Comparison of ENCODE assay signal across 8 mouse cellular contexts in the genomic region with DNA sequence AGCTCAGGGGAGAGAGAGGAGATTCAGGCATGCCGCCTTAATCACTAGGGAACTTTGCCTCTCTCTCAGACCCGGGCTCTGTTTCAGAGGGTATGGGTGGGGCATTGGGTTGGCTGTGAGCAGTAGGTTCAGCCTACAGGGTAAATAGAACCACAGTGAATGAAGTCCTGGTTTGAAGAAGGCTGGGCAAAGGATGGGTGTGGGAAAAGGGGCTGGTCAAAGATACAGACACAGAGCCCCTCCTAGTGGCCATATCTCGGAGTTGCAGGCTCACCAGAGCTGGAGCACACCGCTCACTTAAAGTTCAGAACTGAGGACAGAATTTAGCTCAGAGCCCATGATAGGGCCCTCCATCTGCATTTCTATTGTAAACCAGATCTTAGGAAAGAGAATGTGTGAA. TPM values are rescaled to one million over a fixed set of nuclear protein-coding genes. Genes with fewer than 3 reads are reported as not detected.
A peak's percentile ranks its signal among the peaks of the same experiment; 100 is the strongest.
DNase-seq lines count a peak whose midpoint lies in the region; ATAC-seq and TF ChIP-seq lines count a peak whose summit lies in the region.

No protein-coding gene starts in this region.

- no peak overlapping the region for H3K9ac ChIP-seq in liver, embryonic 12.5 days
- no peak overlapping the region for H3K9ac ChIP-seq in neural tube, embryonic 12.5 days

- ATAC-seq in activated CD4-positive, CD25-positive, alpha-beta regulatory T cell, adult 4 months: peak; percentile 64
- ATAC-seq in liver, embryonic 12.5 days: peak; percentile 9; the same call in 1 of the 2 replicates
- ATAC-seq in neural tube, embryonic 12.5 days (ENCODE audit: low FRiP score, low read depth): peak; percentile 35; the same call in 1 of the 2 replicates

- H3K27ac ChIP-seq in kidney, adult 2 months (ENCODE audit: insufficient read depth, low read depth, low read length): no peak overlapping the region
- H3K27ac ChIP-seq in liver, embryonic 12.5 days: no peak overlapping the region
- no peak overlapping the region for H3K27ac ChIP-seq in neural tube, embryonic 12.5 days

- H3K4me2 ChIP-seq in liver, embryonic 12.5 days: no peak overlapping the region
- H3K4me2 ChIP-seq in neural tube, embryonic 12.5 days (replicated peaks): no peak overlapping the region

- H3K27me3 ChIP-seq in kidney, adult 2 months (replicated peaks; ENCODE audit: control insufficient read depth, insufficient read depth, low read length): no peaks in the 10 kb centered on the region
- H3K27me3 ChIP-seq in liver, embryonic 12.5 days (replicated peaks): peaks cover 26% of the 10 kb centered on the region
- 0 out of 2 replicates have a peak, but pooled peaks cover 3% of the 10 kb centered on the region for H3K27me3 ChIP-seq in neural tube, embryonic 12.5 days (replicated peaks)

- TF ChIP-seq CTCF in kidney, adult 2 months (conservative IDR thresholded peaks at IDR 0.05; ENCODE audit: insufficient read depth, insufficient read length, low read depth, low read length): peak; percentile 93

- DNase-seq in CD4-positive, CD25-positive, alpha-beta regulatory T cell, adult 2 months (ENCODE audit: low read depth, low spot score): peak; percentile 84
- peak; percentile 62 for DNase-seq in embryo, embryonic 11.5 days (ENCODE audit: low read depth, low spot score)
- DNase-seq in gastrocnemius, postnatal 36 days: peak; percentile 75 to 76
- DNase-seq in kidney, adult 2 months: peak; percentile 85
- DNase-seq in thymus, postnatal 25 days: peak; percentile 69

- H3K9me3 ChIP-seq in liver, embryonic 12.5 days (replicated peaks): no peaks in the 10 kb centered on the region
- no peaks in the 10 kb centered on the region for H3K9me3 ChIP-seq in neural tube, embryonic 12.5 days

- TF ChIP-seq POLR2A in kidney, adult 2 months (IDR thresholded peaks at IDR 0.05; ENCODE audit: low read depth, low read length): no peak

- 20% methylated on average over 4 of the region's 4 CpGs for WGBS in kidney, adult 2 months
- 29% methylated on average over 4 of the region's 4 CpGs for WGBS in liver, embryonic 12.5 days (ENCODE audit: insufficient replicate concordance)
- WGBS in neural tube, embryonic 12.5 days: 21% methylated on average over 4 of the region's 4 CpGs

- H3K4me3 ChIP-seq in kidney, adult 2 months (ENCODE audit: insufficient read depth, low read depth, low read length): no peak overlapping the region
- no peak overlapping the region for H3K4me3 ChIP-seq in liver, embryonic 12.5 days
- H3K4me3 ChIP-seq in neural tube, embryonic 12.5 days: no peak overlapping the region

- H3K4me1 ChIP-seq in kidney, adult 2 months (ENCODE audit: control insufficient read depth, insufficient read depth, low read length): peaks cover 7% of the 10 kb centered on the region; the same call in 1 of the 2 replicates
- peaks cover 19% of the 10 kb centered on the region for H3K4me1 ChIP-seq in liver, embryonic 12.5 days
- peaks cover 28% of the 10 kb centered on the region for H3K4me1 ChIP-seq in neural tube, embryonic 12.5 days

- no peaks in the 10 kb centered on the region for H3K36me3 ChIP-seq in kidney, adult 2 months (ENCODE audit: control insufficient read depth, insufficient read depth, low read length)
- peaks cover 11% of the 10 kb centered on the region for H3K36me3 ChIP-seq in liver, embryonic 12.5 days
- H3K36me3 ChIP-seq in neural tube, embryonic 12.5 days: peaks cover 15% of the 10 kb centered on the region

- intact Hi-C loops in gastrocnemius, postnatal 36 days (cut with DNase I): loop anchor here (2.0 kb wide), 1 partner anchor 19 kb away; no protein-coding TSS in a partner anchor

RNA-seq across cellular contexts. Expression of a gene that starts 13.7 kb away (rescaled TPM):
- under 1 TPM in 1 of 2 experiments, not detected in 1; 0.32 TPM for polyA plus RNA-seq in activated CD4-positive, CD25-positive, alpha-beta regulatory T cell, adult 4 months (2017; shearing (Covaris generic))
- 1 to 10 TPM; 5.1 to 5.7 TPM for total RNA-seq in gastrocnemius, postnatal 36 days (2021)
- polyA plus RNA-seq in kidney, adult 2 months (2012; rRNA removed): 0.74 and 0.99 TPM in 2 replicates
- polyA plus RNA-seq in liver, embryonic 12.5 days (2016; fragmentation: Nextera tagmentation; extraction: Ambion mirVana): not detected in 2 replicates
- 0.63 and 0.72 TPM in 2 replicates for polyA plus RNA-seq in neural tube, embryonic 12.5 days (2016; fragmentation: Nextera tagmentation; extraction: Ambion mirVana)

RNA-seq across cellular contexts. Expression of a gene that starts 15.5 kb away (rescaled TPM):
- polyA plus RNA-seq in activated CD4-positive, CD25-positive, alpha-beta regulatory T cell, adult 4 months (2017; shearing (Covaris generic)): 10 to 100 TPM; 84.1 to 92.7 TPM
- 10 to 100 TPM; 17.8 to 19.8 TPM for total RNA-seq in gastrocnemius, postnatal 36 days (2021)
- 20.8 and 23.5 TPM in 2 replicates for polyA plus RNA-seq in kidney, adult 2 months (2012; rRNA removed)
- polyA plus RNA-seq in liver, embryonic 12.5 days (2016; fragmentation: Nextera tagmentation; extraction: Ambion mirVana): 4.1 TPM in 2 replicates
- 38.3 and 41.2 TPM in 2 replicates for polyA plus RNA-seq in neural tube, embryonic 12.5 days (2016; fragmentation: Nextera tagmentation; extraction: Ambion mirVana)

RNA-seq across cellular contexts. Expression of a gene that starts 17.6 kb away (rescaled TPM):
- polyA plus RNA-seq in activated CD4-positive, CD25-positive, alpha-beta regulatory T cell, adult 4 months (2017; shearing (Covaris generic)): 1 to 10 TPM in 1 of 2 experiments, under 1 TPM in 1; 0.78 to 1.8 TPM
- 10 to 100 TPM; 19.3 to 20.1 TPM for total RNA-seq in gastrocnemius, postnatal 36 days (2021)
- 54.7 and 74.3 TPM in 2 replicates for polyA plus RNA-seq in kidney, adult 2 months (2012; rRNA removed)
- 18.3 and 19.6 TPM in 2 replicates for polyA plus RNA-seq in liver, embryonic 12.5 days (2016; fragmentation: Nextera tagmentation; extraction: Ambion mirVana)
- polyA plus RNA-seq in neural tube, embryonic 12.5 days (2016; fragmentation: Nextera tagmentation; extraction: Ambion mirVana): 68.5 and 70.0 TPM in 2 replicates

RNA-seq across cellular contexts. Expression of a gene that starts 25.5 kb away (rescaled TPM):
- polyA plus RNA-seq in activated CD4-positive, CD25-positive, alpha-beta regulatory T cell, adult 4 months (2017; shearing (Covaris generic)): 10 to 100 TPM; 67.8 to 71.3 TPM
- 10 to 100 TPM; 33.7 to 35.1 TPM for total RNA-seq in gastrocnemius, postnatal 36 days (2021)
- polyA plus RNA-seq in kidney, adult 2 months (2012; rRNA removed): 86.5 and 87.9 TPM in 2 replicates
- polyA plus RNA-seq in liver, embryonic 12.5 days (2016; fragmentation: Nextera tagmentation; extraction: Ambion mirVana): 45.8 and 47.6 TPM in 2 replicates
- polyA plus RNA-seq in neural tube, embryonic 12.5 days (2016; fragmentation: Nextera tagmentation; extraction: Ambion mirVana): 82.9 and 83.2 TPM in 2 replicates

RNA-seq across cellular contexts. Expression of a gene that starts 26.3 kb away (rescaled TPM):
- polyA plus RNA-seq in activated CD4-positive, CD25-positive, alpha-beta regulatory T cell, adult 4 months (2017; shearing (Covaris generic)): 1 to 10 TPM; 4.2 to 9.3 TPM
- 10 to 100 TPM; 14.6 to 20.2 TPM for total RNA-seq in gastrocnemius, postnatal 36 days (2021)
- polyA plus RNA-seq in kidney, adult 2 months (2012; rRNA removed): 14.8 and 15.0 TPM in 2 replicates
- 18.5 and 20.9 TPM in 2 replicates for polyA plus RNA-seq in liver, embryonic 12.5 days (2016; fragmentation: Nextera tagmentation; extraction: Ambion mirVana)
- 21.4 and 22.8 TPM in 2 replicates for polyA plus RNA-seq in neural tube, embryonic 12.5 days (2016; fragmentation: Nextera tagmentation; extraction: Ambion mirVana)

Comparison
In these comparisons a context has a peak if more than half of its experiments do, and no peak if none do; other contexts are left out.
1. ATAC-seq: peak in every context shown above with its lines; median percentile 64 in activated CD4-positive, CD25-positive, alpha-beta regulatory T cell, adult 4 months; 35 in neural tube, embryonic 12.5 days; 9 in liver, embryonic 12.5 days.